Mouse (Mus musculus): ENCODE results near the gene Cdk14.

- TF ChIP-seq CTCF (IDR thresholded peaks at IDR 0.05; ENCODE audit: low read depth) (no peak), EP300 (IDR thresholded peaks at IDR 0.05; ENCODE audit: low read depth) (no peak)
Measured at GRCm38 (mm10) chr5:4754701-4755281, 665.3 kb downstream of the Cdk14 start.
